Mouse (Mus musculus) right cerebral cortex, postnatal 10 days (tissue): Measurements from ENCODE around the gene Ccdc88b.
A peak's percentile ranks its signal among the peaks of the same experiment; 100 is the strongest.

ENCODE experiments used
- DNase-seq, 2 experiments: peaks; one replicate each; pipeline ENCODE4 v3.0.0; 2021; ENCODE audit warnings: low spot score in 2 of 2

Gene Ccdc88b

DNA sequence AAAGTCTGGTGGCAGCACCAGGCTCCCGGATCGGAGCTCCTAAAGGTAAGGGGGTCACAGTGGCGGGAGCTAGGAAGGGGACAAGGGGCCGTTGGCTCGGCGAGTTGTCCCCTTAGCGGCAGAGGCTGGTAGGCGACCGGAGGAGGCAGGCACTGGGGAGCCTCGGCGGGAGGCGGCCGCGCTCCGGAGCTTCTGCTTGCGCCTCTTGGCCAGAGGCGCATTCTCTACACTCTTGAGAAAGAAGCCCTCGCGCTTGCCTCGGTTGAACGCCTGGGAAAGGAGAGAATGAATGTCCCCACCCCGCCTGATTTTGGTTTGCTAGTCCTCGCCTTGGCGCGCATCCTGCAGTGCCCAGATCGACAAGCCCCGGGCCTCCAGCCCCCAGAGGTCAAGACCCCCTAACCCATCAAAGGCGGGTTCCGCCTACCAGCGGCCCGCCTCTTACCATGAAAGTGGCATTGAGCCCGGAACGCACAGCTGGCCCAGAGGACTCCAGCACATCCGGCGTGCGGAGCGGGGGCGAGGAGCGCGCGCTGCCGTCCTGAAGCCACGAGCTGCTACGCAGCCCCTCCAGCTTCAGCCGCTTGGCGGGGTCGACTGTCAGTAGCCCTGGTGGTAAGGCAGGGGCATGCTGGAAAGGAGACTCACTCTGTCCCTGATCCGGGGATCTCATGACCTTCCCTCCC is 28.0 kb downstream of the Ccdc88b start:
- peak; percentile 48 to 56 for DNase-seq

DNA sequence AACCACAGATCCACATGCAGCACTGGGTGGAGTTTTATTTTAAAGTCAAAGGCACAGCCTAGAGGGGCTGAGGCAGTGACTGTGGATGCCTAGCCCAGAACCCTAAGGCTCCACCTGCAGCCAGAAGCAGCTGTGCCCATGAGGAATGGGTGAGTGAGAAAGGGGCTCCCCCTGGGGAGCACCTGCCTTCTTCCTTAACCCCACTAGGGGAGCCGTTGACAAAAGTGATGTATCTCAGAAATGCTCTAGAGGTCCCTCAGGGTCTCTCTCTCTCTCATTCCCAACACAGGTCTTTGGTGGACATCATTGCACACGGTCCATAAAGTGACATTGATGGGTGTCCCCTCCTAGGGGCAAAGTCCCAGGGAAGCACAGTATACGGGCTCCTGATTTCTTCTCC is 28.9 kb downstream of the Ccdc88b start:
- peak in 1 of 2 experiments; percentile 19 for DNase-seq

DNA sequence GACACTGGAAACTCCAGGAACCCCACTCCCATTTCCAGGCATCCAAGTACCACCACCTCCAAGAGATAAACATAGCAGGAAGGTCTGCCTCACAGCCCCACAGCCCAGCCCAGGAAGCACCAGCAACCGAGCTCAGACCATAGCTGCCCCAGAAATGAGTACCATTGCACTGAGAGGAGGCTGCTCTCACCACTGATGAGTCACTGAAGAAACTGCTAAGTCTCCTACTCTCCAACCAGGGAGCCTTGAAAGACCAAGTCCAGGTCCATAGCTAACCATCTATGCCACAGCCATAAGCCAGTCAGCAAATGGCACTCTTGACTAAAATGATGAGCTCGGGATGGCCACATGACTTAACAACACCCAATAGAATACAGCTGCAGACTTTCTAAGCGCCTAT is 31.4 kb downstream of the Ccdc88b start:
- no peak for DNase-seq

GRCm38 (mm10) chr19:6825384-6825783 is 32.6 kb downstream of the Ccdc88b start:
- DNase-seq: peak in 1 of 2 experiments; percentile 18

DNA sequence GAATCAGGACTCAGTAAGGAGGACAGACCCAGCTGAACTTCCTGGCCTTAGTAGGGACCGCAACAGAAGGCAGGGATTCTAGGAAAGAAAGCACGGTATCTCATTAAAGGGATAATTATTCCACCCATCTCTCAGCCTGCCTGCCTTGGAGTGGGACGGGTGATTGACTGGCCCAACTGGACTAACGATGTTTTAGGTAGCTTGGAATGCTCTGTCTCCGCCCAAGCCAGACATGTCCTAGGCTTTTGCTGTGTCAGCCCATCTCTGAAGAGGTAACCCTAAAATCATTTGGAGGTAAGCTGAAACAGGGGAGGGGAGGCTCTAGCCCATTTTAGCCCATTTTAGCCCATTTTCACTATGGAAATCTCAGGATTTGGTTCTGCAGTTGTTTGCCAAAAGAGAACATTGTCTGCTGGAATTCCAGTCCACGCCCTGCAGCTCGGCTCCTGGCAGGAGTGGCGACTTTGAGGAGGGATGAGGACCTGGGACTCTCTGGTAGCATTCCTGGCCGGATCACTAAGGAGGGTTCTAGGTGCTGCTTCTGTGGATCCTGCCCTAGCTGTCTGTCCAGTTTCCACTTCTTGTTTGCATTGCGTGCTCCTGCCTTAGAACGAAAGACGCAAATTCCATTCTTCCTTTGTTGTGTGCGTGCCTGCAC is 37.3 kb downstream of the Ccdc88b start:
- no peak for DNase-seq

DNA sequence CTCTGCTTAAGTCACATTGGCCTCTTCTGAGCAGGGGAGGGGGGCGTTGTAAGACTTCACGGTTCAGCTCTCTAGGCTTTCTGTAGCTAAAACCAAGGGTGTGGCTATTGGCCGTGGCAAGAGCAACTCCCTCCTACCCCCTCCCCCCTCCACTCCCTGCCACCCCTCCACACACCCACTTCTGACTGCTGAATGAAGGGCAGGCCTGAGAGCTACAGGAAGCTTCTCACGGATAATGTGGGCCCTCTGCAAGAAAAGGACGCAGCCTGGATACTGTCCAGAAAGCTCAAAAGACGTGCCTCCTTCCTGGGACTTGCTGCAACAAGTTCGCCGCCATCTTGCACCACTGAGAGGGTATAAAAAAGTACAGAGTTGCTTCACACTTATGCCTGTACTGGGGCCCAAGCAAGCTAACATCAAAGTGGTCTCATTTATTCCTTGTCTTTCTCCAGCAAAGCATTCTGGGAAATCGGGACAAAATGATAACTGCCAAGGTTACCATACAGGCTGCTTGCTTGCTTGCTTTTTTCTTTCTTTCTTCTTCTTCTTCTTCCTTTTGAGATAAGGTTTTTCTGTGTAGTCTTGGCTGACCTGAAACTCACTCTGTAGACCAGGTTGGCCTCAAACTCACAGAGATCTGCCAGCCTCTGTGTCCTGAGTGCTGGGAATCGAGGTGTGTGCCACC is 38.7 kb downstream of the Ccdc88b start:
- no peak for DNase-seq

DNA sequence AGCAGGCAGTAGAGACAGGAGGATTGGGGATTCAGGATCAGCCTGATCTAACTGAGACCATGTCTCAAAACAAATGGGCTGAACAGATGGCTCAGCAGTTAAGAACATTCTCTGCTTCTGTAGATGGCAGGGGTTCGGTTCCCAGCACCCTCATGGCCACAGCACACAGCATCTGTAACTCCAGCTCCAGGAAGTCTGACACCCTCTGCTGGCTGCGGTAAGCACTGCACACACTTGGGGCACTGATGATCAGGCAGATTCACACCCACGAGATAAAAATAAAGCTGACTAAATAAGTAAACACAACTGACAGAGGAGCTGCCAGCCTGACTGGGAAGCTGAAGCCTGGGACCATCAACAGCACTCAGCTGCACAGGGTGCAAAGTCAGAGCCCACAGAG is 43.1 kb downstream of the Ccdc88b start:
- no peak for DNase-seq

DNA sequence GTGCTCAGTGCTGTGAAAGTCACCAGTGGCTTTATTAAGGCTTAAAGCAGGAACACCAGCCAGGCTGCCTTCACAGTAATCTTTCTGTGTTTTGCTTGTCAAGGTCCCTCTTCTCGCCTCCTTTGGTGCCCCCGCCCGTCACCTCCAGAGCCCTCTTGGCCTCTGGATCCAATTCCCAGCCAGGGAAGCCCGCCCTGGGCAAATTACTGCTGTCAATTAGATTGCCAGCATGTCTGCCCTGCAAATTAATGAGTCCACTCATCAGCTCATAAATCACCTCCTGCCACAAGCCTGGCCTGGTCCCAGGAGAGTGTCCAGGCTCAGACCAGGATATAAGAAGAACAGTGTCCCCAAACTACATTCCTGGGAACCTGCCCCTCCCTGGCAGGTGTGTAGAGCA is 43.6 kb downstream of the Ccdc88b start:
- DNase-seq: peak in 1 of 2 experiments; percentile 18
